Mouse (Mus musculus) layer of hippocampus, adult 2 months (tissue): ENCODE results near the gene Dctn3. TPM values are rescaled to one million over a fixed set of nuclear protein-coding genes. Genes with fewer than 3 reads are reported as not detected.
A peak's percentile ranks its signal among the peaks of the same experiment; 100 is the strongest.
"Not testable (repeated sequence)": the region's sequence is repeated elsewhere in the genome, so short reads cannot be mapped to it uniquely, and the experiment has no call there.

Experiments used
- DNase-seq, 2 experiments: peaks; one replicate each; pipeline ENCODE4 v3.0.0; 2022; ENCODE audit warnings: low spot score in 2 of 2
- H3K27ac ChIP-seq: fragments of 200-600 bp; 2 replicates; pipeline ENCODE4 v1.8.1; 2022
- H3K4me3 ChIP-seq: fragments of 200-600 bp; 2 replicates; pipeline ENCODE4 v1.8.1; 2022; ENCODE audit warnings: mild to moderate bottlenecking
- CTCF ChIP-seq: fragments of 200-600 bp; conservative IDR thresholded peaks from 2 replicates; pipeline ENCODE4 v1.8.1; 2022; ENCODE audit warnings: antibody characterized with exemption, mild to moderate bottlenecking, moderate library complexity
- long read RNA-seq, 2 experiments: library from polyadenylated mRNA; stranded (forward); transcript quantifications; one replicate each; pipeline ENCODE4 v2.0.0; 2021; ENCODE audit warnings: borderline mapping rate in 2 of 2
- total RNA-seq, 2 experiments: library from RNA; stranded (reverse); gene quantifications; 2 replicates each; pipeline ENCODE4 v1.2.3; 2021

Gene Dctn3
- 100 to 1,000 TPM; 136 to 153 TPM for total RNA-seq
- long read RNA-seq, experiment 1, transcript Dctn3-201 (7 exons, 973 nt): major isoform, 104 of 116 reads
- long read RNA-seq, experiment 1, partial matches to known transcripts: 5 of 116 reads
- long read RNA-seq, experiment 1, other reads (novel, unspliced or antisense): 4 of 116 reads
- long read RNA-seq, experiment 2, transcript Dctn3-201 (7 exons, 973 nt): major isoform, 168 of 176 reads
- long read RNA-seq, experiment 2, partial matches to known transcripts: 6 of 176 reads
- long read RNA-seq, experiment 2, other reads (novel, unspliced or antisense): 2 of 176 reads

DNA sequence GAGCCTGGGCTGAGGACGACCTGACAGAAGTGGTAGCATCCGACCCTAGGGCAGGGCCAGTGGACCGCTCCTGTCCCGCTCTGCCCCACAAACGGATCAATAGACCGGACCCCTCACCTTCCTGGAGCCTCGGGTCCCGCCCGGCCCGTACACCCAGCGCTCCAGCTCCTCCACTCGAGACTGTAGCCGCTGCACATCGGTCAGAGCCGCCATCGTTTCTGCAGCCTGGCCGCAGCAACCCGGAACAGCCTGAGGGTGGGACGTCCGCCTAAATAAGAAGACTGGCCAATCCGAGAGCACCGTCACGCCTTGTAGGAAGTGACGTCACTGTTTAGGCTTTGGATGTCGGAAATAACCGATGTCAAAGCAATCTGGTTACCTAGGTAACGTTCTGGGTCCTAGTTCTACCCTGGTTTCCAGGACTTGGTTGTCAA, at the start of gene Dctn3:
Gene Dctn3 (minus strand): TSS at position 253 of the 434 bp plus-strand sequence.
- no peak for TF ChIP-seq CTCF
- Histone ChIP-seq H3K27ac (peak within 1 kb of the TSS; percentile 78), H3K4me3 (peak within 1 kb of the TSS; percentile 85)
- peak; percentile 92 to 97 for DNase-seq

DNA sequence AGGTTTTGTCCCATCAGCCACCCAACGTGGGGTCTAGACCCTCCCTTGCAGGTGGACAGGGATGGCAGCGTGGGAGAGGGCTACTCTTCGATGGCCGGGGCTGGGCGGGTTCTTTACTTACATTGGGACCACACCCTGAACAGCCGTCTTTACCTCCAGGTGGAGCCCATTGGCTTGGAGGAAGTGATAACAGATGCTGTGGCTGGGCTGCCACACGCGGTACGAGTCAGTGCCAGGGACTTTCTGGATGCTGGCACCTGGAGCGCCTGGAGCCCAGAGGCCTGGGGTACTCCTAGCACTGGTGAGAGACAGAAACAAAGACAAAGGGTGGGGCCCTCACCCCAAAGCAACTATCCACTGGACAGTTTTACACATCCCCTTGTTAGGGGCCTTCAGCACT, 44.3 kb upstream of the Dctn3 start:
- H3K27ac ChIP-seq, H3K4me3 ChIP-seq, DNase-seq: not testable (repeated sequence)

DNA sequence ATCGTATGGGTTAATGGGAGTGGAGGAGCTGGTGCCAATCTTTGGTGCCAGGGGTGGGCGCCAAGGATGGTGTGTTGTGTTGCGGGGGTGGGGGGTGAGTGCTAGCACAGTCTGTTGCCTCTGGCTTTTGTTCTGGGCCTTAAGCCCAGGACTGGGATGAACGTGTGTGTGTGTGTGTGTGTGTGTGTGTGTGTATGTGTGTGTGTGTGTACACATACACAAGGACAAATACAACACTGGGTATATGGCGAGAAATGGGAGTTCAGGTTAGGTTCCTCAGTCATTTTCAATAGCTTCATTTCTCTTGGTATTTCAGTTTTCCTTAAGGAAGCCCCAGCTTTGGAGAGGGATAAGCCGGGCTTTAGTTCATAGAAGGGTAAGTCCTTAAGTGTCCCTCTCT, 40.2 kb upstream of the Dctn3 start:
- H3K27ac ChIP-seq: peak overlapping the region; percentile 88
- not testable (repeated sequence) for DNase-seq, H3K4me3 ChIP-seq

DNA sequence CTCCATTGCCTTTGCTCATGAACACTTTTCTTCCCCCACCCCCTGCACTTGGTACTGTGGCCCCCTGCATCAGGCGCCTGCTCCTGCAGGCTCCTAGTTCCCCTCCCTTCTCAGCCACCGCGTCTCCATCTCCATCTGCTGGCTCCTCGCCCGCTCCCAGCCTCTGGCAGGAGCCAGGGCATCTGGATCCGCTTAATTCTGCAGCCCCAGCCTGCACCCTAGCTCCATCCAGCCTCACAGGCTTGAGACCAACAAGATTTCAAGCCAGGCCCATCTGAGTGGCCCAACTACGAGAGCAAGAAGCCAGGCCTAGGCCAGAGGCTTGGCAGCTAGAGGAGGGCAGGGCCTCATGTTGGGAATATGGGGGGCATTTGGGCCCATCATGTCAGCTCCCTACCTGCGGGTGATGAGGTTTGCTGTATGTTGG, 39.7 kb upstream of the Dctn3 start:
- H3K4me3 ChIP-seq, DNase-seq: not testable (repeated sequence)
- H3K27ac ChIP-seq: peak overlapping the region; percentile 88

DNA sequence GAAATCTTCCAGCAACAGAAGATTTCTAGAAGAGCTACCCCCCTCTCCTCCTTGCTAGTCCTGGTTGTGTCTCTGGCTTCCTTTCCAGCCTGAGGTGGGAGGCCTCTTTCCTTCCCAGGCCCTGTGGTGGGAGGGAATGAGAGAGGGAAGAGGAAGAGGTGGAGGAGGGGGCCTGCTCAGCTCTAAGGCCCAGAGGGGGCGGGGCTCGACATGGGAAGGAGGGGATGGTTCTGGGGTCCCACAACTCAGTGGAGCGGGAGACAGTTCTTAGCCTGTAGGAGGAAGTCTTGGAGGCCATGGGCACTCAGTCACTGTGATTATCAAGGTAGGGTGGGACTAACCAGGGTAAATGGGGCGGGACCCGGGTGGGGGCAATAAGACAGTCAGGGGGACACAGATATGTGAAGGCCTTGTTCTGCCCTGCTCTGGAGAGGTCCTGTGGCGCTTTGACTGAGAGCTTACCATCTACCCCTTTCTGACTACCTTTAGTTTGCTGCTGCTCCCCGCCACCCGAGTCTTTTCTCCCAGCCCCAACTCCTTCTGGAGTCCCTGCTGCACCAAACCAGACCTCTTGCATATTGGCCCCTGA, 39.2 kb upstream of the Dctn3 start:
- no peak for DNase-seq
- H3K27ac ChIP-seq: peak overlapping the region; percentile 88
- H3K4me3 ChIP-seq: no peak overlapping the region
- TF ChIP-seq CTCF: no peak

GRCm38 (mm10) chr4:41761680-41762079, 38.7 kb upstream of the Dctn3 start:
- no peak for DNase-seq
- TF ChIP-seq CTCF: no peak
- no peak overlapping the region for H3K4me3 ChIP-seq
- peak overlapping the region; percentile 88 for H3K27ac ChIP-seq

DNA sequence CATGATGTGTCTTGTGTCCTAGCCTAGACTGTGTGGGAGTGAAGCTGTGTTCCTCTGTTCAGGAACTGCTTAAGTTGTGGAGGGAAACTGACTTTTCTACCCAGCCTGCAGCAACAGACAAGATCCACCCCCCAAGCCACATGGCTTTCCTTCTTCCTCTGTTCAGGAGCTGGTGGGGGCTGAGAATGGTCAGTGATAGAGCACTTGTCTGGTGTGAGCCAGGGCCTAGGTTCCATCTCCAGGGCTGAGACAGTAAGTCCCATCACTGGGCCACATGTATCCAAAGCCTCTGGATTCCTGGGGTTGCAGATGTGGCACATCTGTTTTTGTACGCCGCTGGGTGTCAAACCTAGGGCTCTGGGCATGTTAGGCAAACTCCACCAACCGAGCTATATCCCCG, 37.9 kb upstream of the Dctn3 start:
- no peak for TF ChIP-seq CTCF
- no peak for DNase-seq
- peak overlapping the region; percentile 88 for H3K27ac ChIP-seq
- H3K4me3 ChIP-seq: peak overlapping the region; percentile 50

DNA sequence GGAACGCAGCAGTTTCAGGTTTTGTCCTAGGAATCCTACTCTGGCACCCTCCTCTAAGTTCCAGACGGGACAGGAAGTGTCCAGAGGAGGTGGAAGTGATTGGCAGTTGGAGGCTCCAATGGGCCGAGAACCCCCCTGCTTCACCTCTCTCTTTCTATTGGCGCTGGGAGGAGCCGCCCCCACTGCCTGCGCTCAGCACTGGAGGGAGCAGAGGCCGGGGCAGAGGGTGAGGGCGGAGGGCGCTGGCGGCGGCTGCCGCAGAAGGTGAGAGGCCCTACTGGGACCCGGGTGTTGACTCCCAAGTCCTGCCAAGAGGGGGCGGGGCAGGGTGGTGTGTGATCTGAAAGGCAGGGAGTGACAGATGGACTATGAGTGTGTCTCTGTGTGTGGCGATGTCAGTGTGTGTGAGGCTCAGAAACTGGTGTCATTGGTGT, 37.3 kb upstream of the Dctn3 start:
- TF ChIP-seq CTCF: peak; percentile 18; the same call in 1 of the 2 replicates
- peak overlapping the region; percentile 50 for H3K4me3 ChIP-seq
- peak; percentile 66 to 68 for DNase-seq
- H3K27ac ChIP-seq: peak overlapping the region; percentile 88

DNA sequence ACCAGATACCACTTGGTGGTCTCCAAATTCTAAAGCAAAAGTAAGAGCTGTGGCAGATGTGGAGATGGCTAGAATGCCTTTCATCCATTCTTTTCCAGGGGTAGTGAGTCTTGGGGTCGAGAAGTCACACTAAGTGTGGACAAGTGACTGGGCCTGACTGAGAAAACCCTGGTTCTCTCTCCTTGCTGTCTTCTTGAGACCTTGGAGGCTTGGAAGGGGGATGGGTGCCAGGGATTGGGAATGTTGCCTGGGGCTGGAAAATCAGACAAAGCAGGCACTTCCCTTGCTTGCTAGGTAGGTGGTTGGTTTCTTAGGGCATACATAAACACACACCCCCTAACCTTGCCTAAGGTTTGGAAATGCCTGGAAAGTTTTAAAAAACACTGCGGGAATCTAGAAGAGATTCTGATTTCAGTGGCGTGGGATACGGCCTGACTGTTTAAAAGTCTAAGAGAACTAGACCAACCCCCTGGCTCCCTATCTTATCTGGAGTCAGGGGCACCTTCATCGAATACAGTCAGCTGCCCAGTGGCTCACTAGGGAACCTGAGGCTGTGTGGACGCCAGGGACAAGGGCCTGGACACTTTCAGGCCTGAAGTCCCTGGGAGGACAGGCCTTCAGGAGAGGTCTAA, 36.8 kb upstream of the Dctn3 start:
- Histone ChIP-seq H3K4me3 (peak overlapping the region; percentile 50), H3K27ac (peak overlapping the region; percentile 88)
- no peak for TF ChIP-seq CTCF
- no peak for DNase-seq

DNA sequence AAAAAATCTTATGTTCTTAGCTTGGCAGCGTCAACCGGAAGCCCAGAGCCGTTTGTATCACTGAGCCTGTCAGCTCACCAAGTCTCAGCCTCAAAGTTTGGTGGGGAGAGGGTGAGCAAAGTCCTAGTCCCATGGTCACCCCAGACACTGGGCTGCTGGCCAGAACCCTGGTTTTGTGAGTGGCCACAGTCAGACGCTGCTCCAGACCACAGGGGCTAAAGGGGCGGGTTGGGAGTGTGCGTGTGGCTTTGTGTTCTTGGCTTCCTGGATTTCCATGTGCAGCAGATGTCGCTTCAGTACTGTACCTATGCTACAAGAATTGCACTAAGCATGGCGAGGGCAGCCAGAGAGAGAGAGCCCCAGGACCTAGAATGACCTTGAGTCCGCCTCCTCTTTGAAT, 36.2 kb upstream of the Dctn3 start:
- DNase-seq: no peak

DNA sequence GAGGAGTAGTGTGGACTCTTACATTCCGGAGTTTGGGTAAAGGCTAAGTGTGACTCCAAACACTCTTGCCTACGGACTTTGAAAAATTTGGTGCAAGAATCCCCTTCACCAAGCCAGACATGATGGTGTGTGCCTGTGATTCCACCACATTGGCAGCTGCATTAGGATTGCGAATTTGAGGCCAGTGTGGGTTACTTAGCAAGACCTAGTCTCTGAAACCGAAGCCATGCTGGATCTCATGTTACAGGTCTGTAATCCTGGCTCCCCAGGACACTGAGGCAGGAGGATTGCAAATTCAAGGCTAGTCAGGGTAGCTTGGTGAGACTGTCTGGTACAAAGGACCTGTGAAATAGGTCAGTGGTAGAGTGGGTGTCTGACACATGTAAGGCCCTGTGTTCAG, 35.7 kb upstream of the Dctn3 start:
- TF ChIP-seq CTCF: no peak
- H3K27ac ChIP-seq: peak overlapping the region; percentile 88; the same call in 1 of the 2 replicates
- no peak overlapping the region for H3K4me3 ChIP-seq
- no peak for DNase-seq

More for the DNA sequence above, 36.2 kb upstream of the Dctn3 start:
- Histone ChIP-seq H3K27ac (peak overlapping the region; percentile 88), H3K4me3 (no peak overlapping the region)
- no peak for TF ChIP-seq CTCF

- TF ChIP-seq CTCF: no peak
- no peak overlapping the region for H3K27ac ChIP-seq
- no peak overlapping the region for H3K4me3 ChIP-seq
- no peak for DNase-seq
These were observed 35.1 kb upstream of the Dctn3 start for GRCm38 (mm10) chr4:41758021-41758420.

DNA sequence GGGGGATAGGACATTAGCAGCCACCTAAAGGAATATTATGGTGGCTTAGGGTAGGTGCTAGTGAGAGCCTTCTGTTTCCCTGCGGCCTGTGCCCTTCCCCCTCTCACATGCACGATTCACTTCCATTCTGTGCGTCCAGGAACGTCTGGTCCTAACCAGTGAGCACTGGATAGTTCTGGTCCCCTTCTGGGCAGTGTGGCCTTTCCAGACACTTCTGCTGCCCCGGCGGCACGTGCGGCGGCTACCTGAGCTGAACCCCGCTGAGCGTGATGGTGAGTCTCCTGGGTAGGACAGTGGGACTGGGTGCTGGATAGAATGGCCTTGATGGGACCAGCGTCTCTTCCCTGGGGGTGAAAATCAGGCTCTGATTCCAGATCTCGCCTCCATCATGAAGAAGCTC, 34.4 kb upstream of the Dctn3 start:
- H3K27ac ChIP-seq: no peak overlapping the region
- no peak for TF ChIP-seq CTCF
- no peak overlapping the region for H3K4me3 ChIP-seq
- DNase-seq: no peak
